Mouse (Mus musculus) stomach, postnatal 0 days (tissue): ENCODE measurements around the gene Phf12. TPM values are rescaled to one million over a fixed set of nuclear protein-coding genes. Genes with fewer than 3 reads are reported as not detected.
A peak's percentile ranks its signal among the peaks of the same experiment; 100 is the strongest.

Experiments
- ATAC-seq: fragments of 200-750 bp; cut with Nextera tagmentation; 2 replicates; pipeline ENCODE4 v1.8.0; 2017; ENCODE audit not compliant: low FRiP score, low TSS enrichment
- DNase-seq: peaks from one replicate; pipeline ENCODE4 v3.0.0-alpha.2; 2016; ENCODE audit warnings: low spot score
- H3K27ac ChIP-seq: fragments of 300-500 bp; sonication (generic); replicated peaks from 2 replicates; pipeline ENCODE4 v1.5.1; 2014; ENCODE audit warnings: mild to moderate bottlenecking, control low read depth
- H3K27me3 ChIP-seq: fragments of 300-500 bp; sonication (generic); 2 replicates; pipeline ENCODE4 v1.6.1; 2014; ENCODE audit warnings: low read length; ENCODE audit not compliant: control insufficient read depth, insufficient read depth
- H3K36me3 ChIP-seq: fragments of 300-500 bp; sonication (generic); 2 replicates; pipeline ENCODE4 v1.6.1; 2014; ENCODE audit warnings: low read length, mixed read lengths; ENCODE audit not compliant: control insufficient read depth, insufficient read depth
- H3K4me1 ChIP-seq: fragments of 300-500 bp; sonication (generic); replicated peaks from 2 replicates; pipeline ENCODE4 v1.6.1; 2014; ENCODE audit warnings: antibody characterized with exemption; ENCODE audit not compliant: control insufficient read depth, insufficient read depth
- H3K4me2 ChIP-seq: fragments of 300-500 bp; sonication (generic); replicated peaks from 2 replicates; pipeline ENCODE4 v1.6.1; 2014; ENCODE audit warnings: low read depth, mild to moderate bottlenecking, control low read depth, moderate library complexity
- H3K4me3 ChIP-seq: fragments of 300-500 bp; sonication (generic); 2 replicates; pipeline ENCODE4 v1.5.1; 2014; ENCODE audit warnings: low read depth, low read length, control low read depth
- H3K9ac ChIP-seq: fragments of 300-500 bp; sonication (generic); 2 replicates; pipeline ENCODE4 v1.6.1; 2014; ENCODE audit warnings: mild to moderate bottlenecking, low read length, control low read depth, mixed read lengths
- H3K9me3 ChIP-seq: fragments of 300-500 bp; sonication (generic); 2 replicates; pipeline ENCODE4 v1.6.1; 2016; ENCODE audit warnings: low read length; ENCODE audit not compliant: control insufficient read depth
- CTCF ChIP-seq: IDR thresholded peaks from 2 replicates; pipeline ENCODE4 v1.5.1; 2016; ENCODE audit warnings: antibody characterized with exemption, low read depth, mild to moderate bottlenecking, moderate library complexity
- EP300 ChIP-seq: optimal IDR thresholded peaks from 2 replicates; pipeline ENCODE3; 2016; ENCODE audit warnings: antibody characterized with exemption
- WGBS: fragments of 180-500 bp; shearing (Covaris S2); extraction: QIAGEN DNeasy Blood & Tissue Kit; methylation state at CpG from one replicate; pipeline ENCODE4 v1.1.7; 2014; 5-methylcytosine and 5-hydroxymethylcytosine counted together
- microRNA counts: library from miRNA; unstranded; fragments of <30 nt; microRNA quantifications from one replicate; lab custom pipeline; 2015
- microRNA-seq: library from miRNA; unstranded; fragments of <30 nt; microRNA quantifications from one replicate; pipeline ENCODE4, GENCODE M21; 2016
- polyA plus RNA-seq: library from polyadenylated mRNA; unstranded; fragments of >200 nt; fragmentation: Nextera tagmentation; extraction: Ambion mirVana; gene quantifications from 2 replicates; pipeline ENCODE4 v1.2.1, GENCODE M21; 2015

Phf12 gene
- polyA plus RNA-seq, 1 experiment from 2014 or later = 5.3 TPM

DNA sequence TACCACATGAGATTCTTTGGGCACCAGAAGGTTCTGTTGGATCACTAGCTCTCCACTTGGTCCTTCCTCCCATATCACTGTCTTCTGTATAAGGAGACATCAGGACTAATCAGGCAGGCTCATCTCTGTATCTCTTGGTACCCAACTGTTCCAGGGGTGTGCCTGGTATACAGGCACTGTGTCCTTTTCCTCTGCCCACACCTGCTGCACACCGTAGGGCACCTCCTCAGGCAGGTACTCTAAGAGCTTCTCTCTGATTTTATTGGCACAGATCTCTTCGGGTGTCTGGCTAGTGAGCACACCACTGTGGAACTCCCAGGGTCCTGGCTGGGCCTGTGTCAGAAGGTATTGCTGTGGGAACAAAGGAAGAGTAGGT is 91.7 kb downstream of the Phf12 start:
- Histone ChIP-seq H3K9ac (no peak overlapping the region), H3K4me2 (no peak overlapping the region), H3K9me3 (no peaks in the 10 kb centered on the region), H3K27ac (no peak overlapping the region), H3K4me3 (no peak overlapping the region), H3K27me3 (no peaks in the 10 kb centered on the region), H3K4me1 (no peaks in the 10 kb centered on the region), H3K36me3 (peaks cover 24% of the 10 kb centered on the region)
- DNase-seq (no peak), ATAC-seq (no peak)
- TF ChIP-seq CTCF (no peak), EP300 (no peak)
- WGBS = 94% methylated on average over 2 of the region's 2 CpGs

DNA sequence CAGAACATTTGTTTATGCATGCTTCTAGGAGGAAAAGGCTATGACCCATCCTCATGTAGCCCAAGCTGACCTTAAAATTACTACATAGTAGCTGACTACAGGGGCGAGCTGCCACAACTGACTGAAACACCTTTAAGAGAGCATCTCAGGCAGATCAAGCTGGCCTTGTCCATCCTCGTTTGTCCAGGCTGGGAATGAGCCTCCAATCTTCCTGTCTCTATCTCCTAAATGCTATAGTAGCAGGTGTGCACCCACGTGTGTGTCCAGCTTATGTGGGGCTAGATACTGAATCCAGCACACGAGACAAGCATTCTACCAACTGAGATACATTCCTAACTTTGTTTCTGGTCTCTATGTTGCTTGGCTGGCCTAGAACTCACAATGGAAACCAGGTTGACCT is 92.1 kb downstream of the Phf12 start:
- Histone ChIP-seq H3K27me3 (no peaks in the 10 kb centered on the region), H3K4me2 (no peak overlapping the region), H3K4me1 (0 out of 2 replicates have a peak, but pooled peaks cover 2% of the 10 kb centered on the region), H3K9me3 (no peaks in the 10 kb centered on the region), H3K4me3 (no peak overlapping the region), H3K9ac (no peak overlapping the region), H3K36me3 (peaks cover 24% of the 10 kb centered on the region), H3K27ac (no peak overlapping the region)
- ATAC-seq (no peak), DNase-seq (no peak)
- 89% methylated on average over 4 of the region's 4 CpGs for WGBS
- TF ChIP-seq CTCF (no peak), EP300 (no peak)

MicroRNA genes within 50 kb of the gene (microRNA counts, 519-probe panel; counts per million panel counts)
- microRNA mmu-miR-144 (lab: Ali Mortazavi, UCI) (4,045 counts per million, percentile 30 among the panel's probes with 10 or more counts), microRNA mmu-miR-451 (lab: Ali Mortazavi, UCI) (4,697 counts per million, percentile 48 among the panel's probes with 10 or more counts)

Small RNA genes lying within 50 kb of the gene (microRNA-seq; reads per million reads assigned to microRNA genes)
- 27.3 reads per million, percentile 29 among the genes with 10 or more reads in this experiment for gene Mir144
- gene Mir451a = not detected
- not detected for gene Mir451b

Other genes with a start within 250 kb of the Phf12 start
- gene Myo18a, start 219.5 kb upstream of the Phf12 start, polyA plus RNA-seq = 34.3 and 38.7 TPM in 2 replicates
- 0.40 TPM in 2 replicates for gene Gm10277, start 195.0 kb upstream of the Phf12 start, polyA plus RNA-seq
- gene Pipox, start 88.7 kb upstream of the Phf12 start, polyA plus RNA-seq = 8.4 and 10.1 TPM in 2 replicates
- 1.2 and 1.4 TPM in 2 replicates for gene Sez6, start 52.0 kb upstream of the Phf12 start, polyA plus RNA-seq
- gene Dhrs13, start 49.5 kb downstream of the Phf12 start, polyA plus RNA-seq = 7.3 and 7.9 TPM in 2 replicates
- gene Flot2, start 55.2 kb downstream of the Phf12 start, polyA plus RNA-seq = 30.9 and 31.5 TPM in 2 replicates
- 12.8 and 15.0 TPM in 2 replicates for gene Eral1, start 97.6 kb downstream of the Phf12 start, polyA plus RNA-seq
- 5.1 and 5.6 TPM in 2 replicates for gene Fam222b, start 111.9 kb downstream of the Phf12 start, polyA plus RNA-seq
- gene Traf4, start 182.8 kb downstream of the Phf12 start, polyA plus RNA-seq = 22.4 and 26.9 TPM in 2 replicates
- gene Nek8, start 193.9 kb downstream of the Phf12 start, polyA plus RNA-seq = 6.4 and 7.4 TPM in 2 replicates
- 41.3 and 45.6 TPM in 2 replicates for gene Tlcd1, start 194.0 kb downstream of the Phf12 start, polyA plus RNA-seq
- 1,145 and 1,168 TPM in 2 replicates for gene Rpl23a, start 200.8 kb downstream of the Phf12 start, polyA plus RNA-seq
- 59.0 and 61.4 TPM in 2 replicates for gene Rab34, start 205.7 kb downstream of the Phf12 start, polyA plus RNA-seq
- gene Proca1, start 210.6 kb downstream of the Phf12 start, polyA plus RNA-seq = 0.98 and 1.0 TPM in 2 replicates